Mouse (Mus musculus): Measurements from ENCODE around the gene Yap1. TPM values are rescaled to one million over a fixed set of nuclear protein-coding genes. Genes with fewer than 3 reads are reported as not detected.
A peak's percentile ranks its signal among the peaks of the same experiment; 100 is the strongest.

Gene Yap1
- total and polyA plus RNA-seq, 3 experiments: 0.05 to 0.60 TPM; not detected in 1

- Histone ChIP-seq H3K4me3 (ENCODE audit: low read depth, low read length) (no peak overlapping the region), H3K36me3 (replicated peaks) (no peaks in the 10 kb centered on the region), H3K27me3 (ENCODE audit: insufficient read depth, low read length) (no peaks in the 10 kb centered on the region), H3K4me1 (ENCODE audit: insufficient read depth, low read depth, low read length) (peaks cover 14% of the 10 kb centered on the region; the same call in 1 of the 2 replicates), H3K9me3 (replicated peaks) (no peaks in the 10 kb centered on the region)
- ATAC-seq (ENCODE audit: extremely low read depth, insufficient number of reproducible peaks, low FRiP score, poor library complexity, severe bottlenecking) (peak; percentile 40; the same call in 1 of the 2 replicates), DNase-seq (ENCODE audit: low spot score) (peak; percentile 6)
- TF ChIP-seq TAL1 (conservative IDR thresholded peaks at IDR 0.05; ENCODE audit: low read depth, low read length): no peak
- no peak for TF ChIP-seq POLR2AphosphoS5 (IDR thresholded peaks at IDR 0.05; ENCODE audit: insufficient replicate concordance, low read depth, low read length)
- no peak for TF ChIP-seq GATA2 (IDR thresholded peaks at IDR 0.05; ENCODE audit: borderline replicate concordance, low read depth, low read length)
- TF ChIP-seq GATA1 (IDR thresholded peaks at IDR 0.05; ENCODE audit: borderline replicate concordance, low read length): no peak
- TF ChIP-seq CTCF (IDR thresholded peaks at IDR 0.05; ENCODE audit: low read depth, low read length): no peak
Observed at GRCm38 (mm10) chr9:7958025-7958593, 46.3 kb downstream of the Yap1 start.

- Histone ChIP-seq H3K4me1 (ENCODE audit: insufficient read depth, low read depth, low read length) (peaks cover 10% of the 10 kb centered on the region; the same call in 1 of the 2 replicates), H3K36me3 (replicated peaks) (no peaks in the 10 kb centered on the region), H3K27me3 (ENCODE audit: insufficient read depth, low read length) (peaks cover 2% of the 10 kb centered on the region; the same call in 1 of the 2 replicates), H3K9me3 (replicated peaks) (no peaks in the 10 kb centered on the region), H3K4me3 (ENCODE audit: low read depth, low read length) (no peak overlapping the region)
- DNase-seq (ENCODE audit: low spot score): no peak
- TF ChIP-seq POLR2AphosphoS5 (IDR thresholded peaks at IDR 0.05; ENCODE audit: insufficient replicate concordance, low read depth, low read length): no peak
- no peak for TF ChIP-seq GATA1 (IDR thresholded peaks at IDR 0.05; ENCODE audit: borderline replicate concordance, low read length)
- no peak for TF ChIP-seq TAL1 (conservative IDR thresholded peaks at IDR 0.05; ENCODE audit: low read depth, low read length)
- no peak for TF ChIP-seq CTCF (IDR thresholded peaks at IDR 0.05; ENCODE audit: low read depth, low read length)
- TF ChIP-seq GATA2 (IDR thresholded peaks at IDR 0.05; ENCODE audit: borderline replicate concordance, low read depth, low read length): no peak
- ATAC-seq (ENCODE audit: extremely low read depth, insufficient number of reproducible peaks, low FRiP score, poor library complexity, severe bottlenecking): no peak
Observed at GRCm38 (mm10) chr9:7957407-7957806, 47.0 kb downstream of the Yap1 start.

- DNase-seq (ENCODE audit: low spot score) (no peak), ATAC-seq (ENCODE audit: extremely low read depth, insufficient number of reproducible peaks, low FRiP score, poor library complexity, severe bottlenecking) (no peak)
Observed at GRCm38 (mm10) chr9:7956400-7956799, 48.0 kb downstream of the Yap1 start.

GRCm38 (mm10) chr9:7952886-7953285 is 51.5 kb downstream of the Yap1 start:
- no peak for TF ChIP-seq CTCF (IDR thresholded peaks at IDR 0.05; ENCODE audit: low read depth, low read length)
- no peak for TF ChIP-seq GATA2 (IDR thresholded peaks at IDR 0.05; ENCODE audit: borderline replicate concordance, low read depth, low read length)
- no peak for TF ChIP-seq POLR2AphosphoS5 (IDR thresholded peaks at IDR 0.05; ENCODE audit: insufficient replicate concordance, low read depth, low read length)
- no peak for TF ChIP-seq TAL1 (conservative IDR thresholded peaks at IDR 0.05; ENCODE audit: low read depth, low read length)
- TF ChIP-seq GATA1 (IDR thresholded peaks at IDR 0.05; ENCODE audit: borderline replicate concordance, low read length): no peak
- no peak for ATAC-seq (ENCODE audit: extremely low read depth, insufficient number of reproducible peaks, low FRiP score, poor library complexity, severe bottlenecking)
- H3K9me3 ChIP-seq (replicated peaks): no peaks in the 10 kb centered on the region
- peaks cover 11% of the 10 kb centered on the region for H3K27me3 ChIP-seq (ENCODE audit: insufficient read depth, low read length)
- DNase-seq (ENCODE audit: low spot score): no peak
- H3K4me3 ChIP-seq (ENCODE audit: low read depth, low read length): no peak overlapping the region
- H3K4me1 ChIP-seq (ENCODE audit: insufficient read depth, low read depth, low read length): peaks cover under 1% of the 10 kb centered on the region; the same call in 1 of the 2 replicates
- H3K36me3 ChIP-seq (replicated peaks): no peaks in the 10 kb centered on the region

More at GRCm38 (mm10) chr9:7956400-7956799, 48.0 kb downstream of the Yap1 start:
- no peaks in the 10 kb centered on the region for H3K9me3 ChIP-seq (replicated peaks)
- H3K36me3 ChIP-seq (replicated peaks): no peaks in the 10 kb centered on the region
- peaks cover 10% of the 10 kb centered on the region; the same call in 1 of the 2 replicates for H3K4me1 ChIP-seq (ENCODE audit: insufficient read depth, low read depth, low read length)
- TF ChIP-seq GATA1 (IDR thresholded peaks at IDR 0.05; ENCODE audit: borderline replicate concordance, low read length) (no peak), POLR2AphosphoS5 (IDR thresholded peaks at IDR 0.05; ENCODE audit: insufficient replicate concordance, low read depth, low read length) (no peak)
- peaks cover 2% of the 10 kb centered on the region; the same call in 1 of the 2 replicates for H3K27me3 ChIP-seq (ENCODE audit: insufficient read depth, low read length)
- H3K4me3 ChIP-seq (ENCODE audit: low read depth, low read length): no peak overlapping the region

GRCm38 (mm10) chr9:7950211-7950644 is 54.2 kb downstream of the Yap1 start:
- TF ChIP-seq TAL1 (conservative IDR thresholded peaks at IDR 0.05; ENCODE audit: low read depth, low read length): no peak
- TF ChIP-seq POLR2AphosphoS5 (IDR thresholded peaks at IDR 0.05; ENCODE audit: insufficient replicate concordance, low read depth, low read length): no peak
- TF ChIP-seq GATA2 (IDR thresholded peaks at IDR 0.05; ENCODE audit: borderline replicate concordance, low read depth, low read length): no peak
- TF ChIP-seq CTCF (IDR thresholded peaks at IDR 0.05; ENCODE audit: low read depth, low read length): no peak
- no peak for TF ChIP-seq GATA1 (IDR thresholded peaks at IDR 0.05; ENCODE audit: borderline replicate concordance, low read length)

GRCm38 (mm10) chr9:7947946-7948345 is 56.5 kb downstream of the Yap1 start:
- ATAC-seq (ENCODE audit: extremely low read depth, insufficient number of reproducible peaks, low FRiP score, poor library complexity, severe bottlenecking) (no peak), DNase-seq (ENCODE audit: low spot score) (no peak)
- Histone ChIP-seq H3K4me1 (ENCODE audit: insufficient read depth, low read depth, low read length) (no peaks in the 10 kb centered on the region), H3K4me3 (ENCODE audit: low read depth, low read length) (no peak overlapping the region), H3K36me3 (replicated peaks) (no peaks in the 10 kb centered on the region), H3K27me3 (ENCODE audit: insufficient read depth, low read length) (peaks cover 11% of the 10 kb centered on the region), H3K9me3 (replicated peaks) (no peaks in the 10 kb centered on the region)
- TF ChIP-seq GATA1 (IDR thresholded peaks at IDR 0.05; ENCODE audit: borderline replicate concordance, low read length): no peak
- no peak for TF ChIP-seq TAL1 (conservative IDR thresholded peaks at IDR 0.05; ENCODE audit: low read depth, low read length)
- no peak for TF ChIP-seq GATA2 (IDR thresholded peaks at IDR 0.05; ENCODE audit: borderline replicate concordance, low read depth, low read length)

More at GRCm38 (mm10) chr9:7950211-7950644, 54.2 kb downstream of the Yap1 start:
- no peaks in the 10 kb centered on the region for H3K4me1 ChIP-seq (ENCODE audit: insufficient read depth, low read depth, low read length)
- H3K36me3 ChIP-seq (replicated peaks): no peaks in the 10 kb centered on the region
- ATAC-seq (ENCODE audit: extremely low read depth, insufficient number of reproducible peaks, low FRiP score, poor library complexity, severe bottlenecking) (no peak), DNase-seq (ENCODE audit: low spot score) (no peak)
- H3K27me3 ChIP-seq (ENCODE audit: insufficient read depth, low read length): peaks cover 11% of the 10 kb centered on the region
- H3K9me3 ChIP-seq (replicated peaks): no peaks in the 10 kb centered on the region
- no peak overlapping the region for H3K4me3 ChIP-seq (ENCODE audit: low read depth, low read length)
